10 mouse cellular contexts compared by ENCODE assay signal in genomic region chr19:58903079-58903898, GRCm38 (mm10). TPM values are rescaled to one million over a fixed set of nuclear protein-coding genes. Genes with fewer than 3 reads are reported as not detected.
DNase-seq lines count a peak whose midpoint lies in the region; ATAC-seq and TF ChIP-seq lines count a peak whose summit lies in the region.
"Had no signal": no experiment of that assay in that cellular context is flagged by ENCODE, and none has a peak within 500 bp of the region (broad histone marks: within the 10 kb centered on the region; RNA-seq: fewer than 3 reads in every experiment).

No protein-coding gene starts in this region.

- H3K4me2 ChIP-seq in liver, embryonic 15.5 days, result peak overlapping the region; percentile 36; the same call in 1 of the 2 replicates

- no peak overlapping the region for H3K9ac ChIP-seq in liver, embryonic 15.5 days
- H3K9ac ChIP-seq: liver, embryonic 13.5 days had no signal

- no peak for TF ChIP-seq CTCF in gastrocnemius, adult 2 months (IDR thresholded peaks at IDR 0.05)
- no peak for TF ChIP-seq CTCF in testis, adult 2 months (IDR thresholded peaks at IDR 0.05; ENCODE audit: control insufficient read depth, insufficient read depth, insufficient replicate concordance, low read depth, low read length)

- no peak for DNase-seq in gastrocnemius, adult 2 months
- DNase-seq in gastrocnemius, postnatal 4 days (ENCODE audit: low spot score in 2 of 2), result no peak
- no peak for DNase-seq in testis, postnatal 14 days (ENCODE audit: low spot score)
- no peak for DNase-seq in embryo, embryonic 11 days
- no peak for DNase-seq in layer of hippocampus, postnatal 36 days

- H3K27me3 ChIP-seq in testis, adult 2 months (ENCODE audit: control insufficient read depth, insufficient read depth, low read length), result no peaks in the 10 kb centered on the region
- H3K27me3 ChIP-seq in liver, embryonic 15.5 days, result no peaks in the 10 kb centered on the region
- H3K27me3 ChIP-seq: liver, embryonic 13.5 days had no signal

- no peaks in the 10 kb centered on the region for H3K36me3 ChIP-seq in testis, adult 2 months (ENCODE audit: control insufficient read depth, insufficient read depth, low read length)
- H3K36me3 ChIP-seq in liver, embryonic 15.5 days (replicated peaks), result no peaks in the 10 kb centered on the region
- H3K36me3 ChIP-seq: liver, embryonic 13.5 days had no signal

- peak overlapping the region; percentile 58 for H3K27ac ChIP-seq in gastrocnemius, adult 2 months
- peak overlapping the region; percentile 44 for H3K27ac ChIP-seq in testis, adult 2 months (ENCODE audit: control insufficient read depth, insufficient read depth, low read depth, low read length)
- H3K27ac ChIP-seq in liver, embryonic 15.5 days (replicated peaks), result no peak overlapping the region
- H3K27ac ChIP-seq: liver, embryonic 13.5 days had no signal

- TF ChIP-seq POLR2A in testis, adult 2 months (IDR thresholded peaks at IDR 0.05; ENCODE audit: control insufficient read depth, low read depth, low read length), result no peak

- intact Hi-C loops in gastrocnemius, adult 2 months (cut with DNase I), result no loop called here

- H3K9me3 ChIP-seq in liver, embryonic 15.5 days (replicated peaks), result no peaks in the 10 kb centered on the region
- H3K9me3 ChIP-seq: liver, embryonic 13.5 days had no signal

- H3K4me1 ChIP-seq in testis, adult 2 months (ENCODE audit: control insufficient read depth, insufficient read depth, low read length), result peaks cover 4% of the 10 kb centered on the region; the same call in 1 of the 2 replicates
- H3K4me1 ChIP-seq in liver, embryonic 15.5 days (replicated peaks), result no peaks in the 10 kb centered on the region
- H3K4me1 ChIP-seq: liver, embryonic 13.5 days had no signal

- peak overlapping the region; percentile 64 for H3K4me3 ChIP-seq in gastrocnemius, adult 2 months
- no peak overlapping the region for H3K4me3 ChIP-seq in testis, adult 2 months (ENCODE audit: control insufficient read depth, low read depth, low read length)
- H3K4me3 ChIP-seq in liver, embryonic 15.5 days (replicated peaks), result no peak overlapping the region
- H3K4me3 ChIP-seq: liver, embryonic 13.5 days had no signal

- 40% methylated on average over 7 of the region's 7 CpGs for WGBS in liver, embryonic 15.5 days (ENCODE audit: insufficient replicate concordance)

- no peak for ATAC-seq in liver, embryonic 15.5 days (ENCODE audit: insufficient read depth)
- ATAC-seq in monocyte, adult 5-6 weeks (replicated peaks; ENCODE audit: insufficient number of reproducible peaks, low FRiP score, low TSS enrichment, poor library complexity, severe bottlenecking), result no peak

RNA-seq across cellular contexts. Expression of gene Eno4, which starts 39.9 kb away (rescaled TPM):
- total RNA-seq in gastrocnemius, adult 2 months (2021), result not detected
- total RNA-seq in gastrocnemius, postnatal 4 days (2021), result under 1 TPM in 1 of 2 experiments, not detected in 1; 0.26 TPM
- polyA plus RNA-seq in testis, adult 2 months (2012; rRNA removed), result 33.5 and 33.7 TPM in 2 replicates
- not detected in 2 replicates for polyA plus RNA-seq in liver, embryonic 15.5 days (2015; fragmentation: Nextera tagmentation; extraction: Ambion mirVana)
- not detected in 3 replicates for total RNA-seq in monocyte, adult 5-6 weeks (2017)
- 1 to 10 TPM; 1.6 to 1.7 TPM for total RNA-seq in layer of hippocampus, postnatal 36 days (2021)
- total RNA-seq: gastrocnemius, adult 18-20 months had no signal

RNA-seq across cellular contexts. Expression of gene Hspa12a, which starts 40.2 kb away (rescaled TPM):
- 1 to 10 TPM; 4.4 to 5.7 TPM for total RNA-seq in gastrocnemius, adult 2 months (2021)
- total RNA-seq in gastrocnemius, postnatal 4 days (2021), result 10 to 100 TPM; 19.7 to 22.0 TPM
- polyA plus RNA-seq in testis, adult 2 months (2012; rRNA removed), result 51.0 and 52.5 TPM in 2 replicates
- polyA plus RNA-seq in liver, embryonic 15.5 days (2015; fragmentation: Nextera tagmentation; extraction: Ambion mirVana), result 0.33 and 0.39 TPM in 2 replicates
- total RNA-seq in monocyte, adult 5-6 weeks (2017), result 0.10 to 1.2 TPM (median 0.76 TPM) in 3 replicates
- total RNA-seq in layer of hippocampus, postnatal 36 days (2021), result 100 to 1,000 TPM; 231 to 244 TPM

Comparison
In these comparisons a context has a peak if more than half of its experiments do, and no peak if none do; other contexts are left out.
1. RNA of gene Hspa12a, which starts 40.2 kb away (total RNA-seq): 231 to 244 TPM in layer of hippocampus, postnatal 36 days; 19.7 to 22.0 TPM in gastrocnemius, postnatal 4 days, 4.4 to 5.7 TPM in gastrocnemius, adult 2 months and 0.10 to 1.2 TPM in monocyte, adult 5-6 weeks; every median in the first group is over 10 times any median in the second.